Mouse (Mus musculus) brain, embryonic 14.5 days (tissue): ENCODE results near the gene Vps37b. TPM values are rescaled to one million over a fixed set of nuclear protein-coding genes. Genes with fewer than 3 reads are reported as not detected.
A peak's percentile ranks its signal among the peaks of the same experiment; 100 is the strongest.

ENCODE experiments used
- DNase-seq: peaks from one replicate; pipeline ENCODE4 v3.0.0-alpha.2; 2011; ENCODE audit warnings: low read depth
- CTCF ChIP-seq: fragments of 200-500 bp; IDR thresholded peaks from 2 replicates; pipeline ENCODE4 v1.5.1; 2012; ENCODE audit warnings: inconsistent platforms, mild to moderate bottlenecking, moderate library complexity, borderline replicate concordance; ENCODE audit not compliant: insufficient read depth, insufficient read length; ENCODE audit errors: extremely low read depth
- POLR2A ChIP-seq: fragments of 200-500 bp; IDR thresholded peaks from 2 replicates; pipeline ENCODE4 v1.6.1; 2012; ENCODE audit warnings: mild to moderate bottlenecking, inconsistent platforms, borderline replicate concordance; ENCODE audit not compliant: poor library complexity, insufficient read depth, insufficient read length, severe bottlenecking; ENCODE audit errors: extremely low read depth
- polyA plus RNA-seq: library from polyadenylated mRNA; depleted of rRNA; stranded (reverse); fragments of >200 nt; gene quantifications from 2 replicates; pipeline ENCODE4 v1.2.3, GENCODE M21; 2012

The Vps37b gene
- polyA plus RNA-seq, 1 experiment = 79.9 TPM

DNA sequence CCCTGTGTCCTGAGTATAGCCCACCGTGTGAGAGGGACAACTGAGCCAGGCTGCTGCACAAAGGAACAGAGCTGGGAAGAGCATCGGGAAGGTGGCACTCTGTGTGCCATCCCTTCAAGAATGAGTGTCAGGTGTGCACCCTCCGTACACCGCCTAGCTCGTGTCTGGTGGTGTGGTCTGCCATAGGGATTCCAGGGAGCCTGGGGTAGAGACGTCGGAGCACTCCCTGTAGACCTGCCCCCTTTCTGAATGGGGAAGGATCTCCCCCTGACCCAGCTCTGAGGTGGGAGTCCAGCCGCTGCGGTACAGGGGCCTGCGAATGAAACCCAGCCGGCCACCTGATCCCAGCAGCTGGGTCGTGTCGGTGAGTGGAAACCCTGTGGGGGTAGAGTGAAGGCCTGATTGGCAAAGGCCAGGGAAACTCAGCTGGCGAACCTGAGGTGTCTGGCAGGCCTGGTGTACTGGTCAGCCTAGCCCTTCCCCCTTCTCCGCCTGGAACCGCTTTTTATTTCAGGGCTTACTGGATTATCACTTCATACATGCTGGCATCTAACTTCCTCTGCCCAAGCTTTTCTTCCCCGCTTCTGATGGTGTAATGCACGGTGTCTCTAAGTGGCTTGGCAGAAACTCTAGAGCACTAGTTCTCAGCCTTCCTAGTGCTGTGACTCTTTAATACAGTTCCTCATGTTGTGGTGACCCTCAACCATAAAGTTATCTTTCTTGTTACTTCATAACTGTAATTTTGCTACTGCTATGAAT is 52.7 kb downstream of the Vps37b start:
- DNase-seq = no peak
- TF ChIP-seq CTCF = no peak
- no peak for TF ChIP-seq POLR2A

DNA sequence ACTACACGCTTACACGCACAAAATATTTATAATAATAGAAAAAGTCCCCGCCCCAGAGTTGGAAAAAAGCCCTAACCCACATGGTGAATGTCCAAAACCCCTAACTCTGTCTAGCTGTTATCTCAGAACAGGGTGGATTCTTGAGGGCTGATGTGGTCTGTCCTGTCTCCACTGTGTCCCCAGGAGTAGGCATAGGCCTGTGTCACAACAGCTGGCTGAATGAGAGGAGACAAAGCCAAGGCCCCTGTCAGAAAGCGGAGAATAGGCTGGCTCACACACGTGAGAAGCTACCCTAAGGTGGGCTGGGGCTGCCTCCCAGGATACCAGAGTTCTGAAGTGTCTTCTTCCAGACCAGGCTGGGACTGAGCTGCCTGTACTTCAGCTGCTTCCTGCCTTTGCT is 53.9 kb downstream of the Vps37b start:
- TF ChIP-seq POLR2A (no peak), CTCF (no peak)

DNA sequence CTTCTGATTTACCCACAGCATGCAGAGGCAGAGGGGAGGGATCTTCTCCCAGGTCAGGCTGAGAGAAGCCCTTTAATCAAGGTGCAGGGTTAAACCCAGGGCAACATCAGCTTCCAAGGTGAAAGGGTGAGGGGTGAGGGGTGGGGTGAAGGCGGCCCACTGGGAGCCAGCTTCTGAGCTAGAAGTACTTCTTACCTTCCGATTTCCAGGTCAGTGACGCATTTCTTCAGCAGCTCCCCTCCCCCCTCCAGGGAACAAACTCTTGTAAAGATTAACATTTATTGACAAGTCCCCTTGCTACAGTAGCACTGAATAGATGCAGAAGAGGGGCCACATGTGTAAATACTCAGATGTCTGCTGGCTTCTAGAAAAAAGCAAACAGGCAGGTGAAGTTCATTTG is 54.8 kb downstream of the Vps37b start:
- DNase-seq = no peak

More for the DNA sequence above, 53.9 kb downstream of the Vps37b start:
- no peak for DNase-seq

DNA sequence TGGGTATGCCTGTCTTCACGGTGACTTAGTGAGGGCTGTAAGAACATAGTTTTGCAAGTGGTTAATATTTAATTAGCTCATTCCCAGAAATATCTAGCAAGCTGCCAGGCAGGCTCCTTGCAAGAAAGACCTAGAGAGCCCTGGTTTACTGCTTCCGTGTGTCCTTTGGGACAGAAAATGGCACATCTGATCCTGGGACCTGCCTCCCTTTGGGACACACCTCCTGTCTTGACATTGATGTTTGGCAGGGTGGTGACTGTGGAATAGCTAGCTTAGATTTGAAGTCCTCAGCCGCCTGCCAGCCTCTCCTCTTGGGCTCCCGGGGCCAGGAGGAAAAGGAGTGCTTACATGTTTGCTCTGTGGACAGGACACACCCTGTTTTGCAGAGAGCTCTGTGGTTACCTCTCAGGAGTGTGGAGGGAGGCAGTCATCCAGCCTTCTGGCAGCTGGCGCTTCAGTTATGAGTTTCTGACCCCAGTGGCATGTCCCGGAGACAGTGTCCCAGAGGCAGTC is 56.3 kb downstream of the Vps37b start:
- DNase-seq = no peak
- TF ChIP-seq CTCF (no peak), POLR2A (no peak)

More for the DNA sequence above, 54.8 kb downstream of the Vps37b start:
- no peak for TF ChIP-seq POLR2A
- no peak for TF ChIP-seq CTCF

DNA sequence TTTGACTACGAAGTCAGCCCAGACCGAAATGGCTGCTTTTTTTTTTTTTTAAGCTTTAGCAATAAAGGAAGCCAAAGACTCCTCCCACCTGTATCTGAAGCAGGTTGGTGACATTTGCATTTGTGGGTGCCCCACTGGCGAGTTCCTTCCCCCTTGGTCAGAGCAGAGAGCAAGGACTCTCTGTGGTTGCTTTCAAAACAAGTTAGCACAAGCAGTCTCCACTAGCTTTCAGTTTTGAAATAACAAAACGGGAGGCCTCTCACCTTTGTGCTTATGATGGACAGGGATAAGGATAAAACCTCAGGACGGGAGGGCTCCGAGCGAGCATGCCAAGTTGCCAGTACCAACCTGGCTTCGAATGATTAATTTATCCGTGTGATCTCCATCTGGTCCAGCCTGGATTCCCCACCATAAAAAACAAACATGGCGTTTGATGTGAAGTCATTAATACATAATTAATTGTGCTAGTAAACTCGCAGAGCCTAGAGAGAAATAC is 57.4 kb downstream of the Vps37b start:
- TF ChIP-seq CTCF (no peak), POLR2A (no peak)
- DNase-seq = peak; percentile 58

DNA sequence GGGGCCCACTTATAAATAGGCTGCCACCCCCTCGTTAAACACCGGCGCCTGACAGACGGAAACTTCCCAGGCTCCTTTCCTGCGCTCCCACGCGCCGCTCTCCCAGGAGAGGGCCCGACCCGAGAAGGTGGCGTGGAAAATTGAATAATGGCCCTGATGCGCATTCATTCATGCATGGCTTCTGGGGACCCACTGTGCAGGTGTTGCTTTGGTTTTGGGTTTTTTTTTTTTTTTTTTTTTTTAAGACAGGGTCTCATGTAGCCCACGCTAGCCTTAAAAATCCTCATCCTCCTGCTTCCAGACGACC is 57.9 kb downstream of the Vps37b start:
- peak; percentile 36 for DNase-seq
- TF ChIP-seq CTCF = no peak
- TF ChIP-seq POLR2A = no peak

DNA sequence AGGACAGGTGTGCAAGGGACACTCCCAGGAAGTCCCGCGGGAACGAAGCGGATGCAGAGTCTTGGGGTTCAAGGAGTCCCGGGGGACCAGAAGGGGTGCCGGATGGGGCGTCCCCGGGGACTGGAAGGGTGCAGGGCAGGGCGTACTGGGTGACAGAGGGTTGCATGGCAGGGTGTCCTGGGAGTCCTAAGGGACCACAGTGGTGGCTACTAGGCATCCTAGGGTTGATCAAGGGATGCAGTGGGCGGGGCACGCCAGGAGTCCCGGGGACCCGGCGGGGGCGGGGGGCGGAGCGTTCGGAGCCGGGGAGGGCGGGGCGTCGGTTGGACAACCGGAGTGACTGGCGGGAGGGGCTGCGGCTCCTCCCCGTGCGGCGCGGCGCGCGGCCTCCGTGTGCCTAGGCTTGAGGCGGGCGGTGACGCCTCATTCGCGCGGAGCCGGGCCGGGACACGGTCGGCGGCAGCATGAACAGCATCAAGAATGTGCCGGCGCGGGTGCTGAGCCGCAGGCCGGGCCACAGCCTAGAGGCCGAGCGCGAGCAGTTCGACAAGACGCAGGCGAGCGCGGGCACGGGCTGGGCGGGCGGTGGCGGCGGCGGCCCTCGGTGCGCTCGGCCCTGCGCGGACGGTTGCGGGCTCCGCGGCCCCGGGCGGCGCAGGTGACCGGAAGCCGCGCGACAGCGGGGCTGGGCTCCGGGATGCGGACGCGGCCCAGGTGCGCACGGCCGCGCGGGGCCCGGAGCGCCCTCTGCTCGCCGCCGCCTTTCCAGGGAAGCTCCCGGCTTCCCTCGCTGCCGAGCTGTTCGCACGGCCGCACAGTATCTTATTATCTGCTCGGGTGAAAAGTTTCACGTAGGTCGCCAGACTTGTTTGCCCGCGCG is 58.5 kb downstream of the Vps37b start, which contains the start of gene Hip1r:
Gene Hip1r, plus strand, starts transcription at position 330 of the 880 bp plus-strand sequence.
- DNase-seq = peak; percentile 67
- TF ChIP-seq POLR2A (peak; percentile 45; the same call in 1 of the 2 replicates), CTCF (no peak)

DNA sequence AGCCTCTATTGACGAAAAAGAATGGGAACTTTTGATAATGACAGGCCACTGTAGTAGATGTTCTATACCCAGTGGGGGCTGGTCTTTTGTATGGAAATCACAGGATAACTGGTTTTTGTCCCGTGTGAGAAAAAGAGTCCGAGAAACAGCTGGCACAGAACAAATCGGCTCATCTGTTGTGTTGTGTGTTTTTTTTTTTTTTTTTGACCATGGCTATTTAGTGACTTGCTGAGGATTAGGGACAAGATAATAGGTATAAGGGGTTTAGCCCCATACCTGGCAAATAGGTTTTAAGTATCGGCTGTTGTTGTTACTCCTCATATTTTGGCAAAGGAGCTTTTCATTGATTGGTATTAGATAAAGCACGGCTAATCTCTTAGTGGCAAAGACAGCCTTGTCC is 59.6 kb downstream of the Vps37b start:
- no peak for DNase-seq
- no peak for TF ChIP-seq POLR2A
- no peak for TF ChIP-seq CTCF

DNA sequence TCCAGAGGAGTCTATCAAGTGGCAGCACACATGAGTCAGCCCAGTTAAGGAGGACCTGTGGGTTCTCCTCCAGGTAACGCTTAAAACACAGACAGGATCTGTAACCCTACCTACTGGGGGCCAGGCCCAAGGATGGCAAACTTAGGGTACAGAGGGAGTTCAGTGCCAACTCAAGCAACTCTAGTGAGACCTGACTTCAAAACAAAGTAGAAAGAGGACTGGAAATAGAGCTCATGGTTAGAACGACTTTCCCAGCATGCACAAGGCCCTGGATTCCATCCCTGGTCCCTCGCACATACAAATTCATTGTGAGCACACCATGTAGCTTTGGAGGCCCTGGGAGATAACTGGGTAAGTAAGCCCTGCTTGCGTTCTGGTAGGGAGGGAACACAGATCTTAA is 61.5 kb downstream of the Vps37b start:
- no peak for DNase-seq
- TF ChIP-seq POLR2A = no peak
- TF ChIP-seq CTCF = no peak

DNA sequence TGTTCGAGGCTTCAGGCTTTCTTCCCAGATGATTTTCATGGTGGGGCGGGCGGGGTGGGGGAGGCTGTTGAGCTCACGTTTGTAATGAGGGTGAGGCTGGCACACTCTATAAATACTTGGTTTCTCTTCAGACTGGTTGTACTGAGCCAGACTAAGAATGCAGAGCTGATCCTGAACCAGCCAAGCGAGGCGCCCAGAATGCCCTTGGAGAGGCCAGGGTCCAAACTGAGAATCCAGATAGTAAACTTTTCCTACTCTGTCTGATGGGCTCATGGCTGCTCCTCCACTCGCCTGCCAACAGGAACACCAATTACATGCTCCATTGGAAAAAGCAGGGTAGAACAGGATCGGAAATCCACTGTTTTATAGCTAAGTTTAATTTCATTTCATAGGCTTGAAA is 62.9 kb downstream of the Vps37b start:
- TF ChIP-seq POLR2A = no peak
- no peak for TF ChIP-seq CTCF
- DNase-seq = no peak

DNA sequence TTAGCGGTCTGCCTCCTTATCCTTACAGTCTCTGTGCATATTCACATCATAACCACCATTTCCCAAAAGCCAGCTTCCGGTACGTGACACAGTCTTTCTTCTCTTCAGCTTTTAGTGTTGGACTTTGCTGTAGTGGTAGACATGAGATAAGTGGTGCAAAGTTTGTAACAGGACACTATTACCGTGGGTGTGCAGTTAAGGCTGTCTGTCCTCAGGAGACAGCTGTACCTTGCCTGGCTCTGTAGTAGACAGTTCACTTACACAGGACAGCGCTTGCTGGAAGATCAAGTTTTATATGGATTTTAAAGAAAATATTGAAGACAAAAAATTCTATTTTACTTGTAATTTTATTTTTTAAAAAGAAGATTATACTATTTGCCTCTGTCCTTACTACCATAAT is 63.6 kb downstream of the Vps37b start:
- TF ChIP-seq POLR2A = no peak
- no peak for TF ChIP-seq CTCF

DNA sequence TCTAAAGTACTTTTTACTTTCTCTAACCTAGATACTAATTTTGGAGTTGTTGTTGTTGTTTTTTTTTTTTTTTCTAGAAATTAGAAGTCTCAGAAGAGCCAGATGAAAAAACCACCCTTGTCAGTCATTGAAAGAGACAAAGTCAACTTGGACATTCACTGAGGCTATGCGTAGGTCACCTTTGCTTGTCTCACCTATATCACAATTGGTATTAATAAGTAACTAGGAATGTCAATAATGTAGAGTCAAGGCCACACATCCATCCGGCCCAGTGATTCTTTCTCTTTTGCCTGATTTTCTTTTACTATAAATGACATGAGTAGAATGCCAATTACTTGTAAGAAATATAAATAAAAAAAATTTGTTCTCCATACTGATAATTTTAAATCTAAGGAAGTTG is 65.3 kb downstream of the Vps37b start:
- no peak for TF ChIP-seq CTCF
- TF ChIP-seq POLR2A = no peak
- DNase-seq = no peak

More for the DNA sequence above, 63.6 kb downstream of the Vps37b start:
- no peak for DNase-seq

DNA sequence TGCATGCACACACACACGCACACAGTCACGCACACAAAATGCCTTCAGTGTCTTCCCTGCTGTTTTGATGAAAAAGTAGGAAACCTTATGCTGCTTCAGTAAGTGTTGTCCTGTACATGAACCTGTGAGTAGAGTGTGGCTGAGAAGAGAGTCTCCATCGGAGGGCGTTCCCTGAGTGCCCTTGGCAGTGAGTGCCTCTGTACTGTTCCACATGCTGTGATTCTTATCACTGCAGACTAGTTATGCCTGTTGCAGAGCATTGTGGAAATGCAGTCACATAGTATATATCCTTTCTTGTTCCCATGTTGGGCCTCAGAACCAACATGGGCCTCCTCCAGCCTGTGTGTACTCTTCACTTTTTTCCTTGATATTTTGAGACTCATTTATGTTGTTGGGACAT is 67.9 kb downstream of the Vps37b start:
- no peak for DNase-seq
- TF ChIP-seq CTCF (no peak), POLR2A (no peak)
